Mouse (Mus musculus) heart, embryonic 13.5 days (tissue): ENCODE data around the gene Ccdc159. TPM values are rescaled to one million over a fixed set of nuclear protein-coding genes. Genes with fewer than 3 reads are reported as not detected.

ENCODE experiments used
- ATAC-seq: fragments of 200-750 bp; cut with Nextera tagmentation; 2 replicates; pipeline ENCODE4 v1.8.0; 2017; ENCODE audit warnings: moderate TSS enrichment; ENCODE audit not compliant: insufficient number of reproducible peaks, low FRiP score, low TSS enrichment; ENCODE audit errors: extremely low read depth
- H3K27ac ChIP-seq: fragments of 300-500 bp; sonication (generic); replicated peaks from 2 replicates; pipeline ENCODE4 v1.5.1; 2015; ENCODE audit warnings: moderate library complexity, mild to moderate bottlenecking, inconsistent platforms
- H3K27me3 ChIP-seq: fragments of 300-500 bp; sonication (generic); replicated peaks from 2 replicates; pipeline ENCODE4 v1.6.1; 2015; ENCODE audit warnings: mild to moderate bottlenecking, inconsistent platforms
- H3K36me3 ChIP-seq: fragments of 300-500 bp; sonication (generic); 2 replicates; pipeline ENCODE4 v1.6.1; 2015; ENCODE audit warnings: mild to moderate bottlenecking, inconsistent platforms
- H3K4me1 ChIP-seq: fragments of 300-500 bp; sonication (generic); 2 replicates; pipeline ENCODE4 v1.6.1; 2015; ENCODE audit warnings: inconsistent platforms
- H3K4me2 ChIP-seq: fragments of 300-500 bp; sonication (generic); 2 replicates; pipeline ENCODE4 v1.6.1; 2015; ENCODE audit warnings: inconsistent platforms, mild to moderate bottlenecking, moderate library complexity
- H3K4me3 ChIP-seq: fragments of 300-500 bp; sonication (generic); 2 replicates; pipeline ENCODE4 v1.5.1; 2015; ENCODE audit warnings: moderate library complexity, mild to moderate bottlenecking, inconsistent platforms
- H3K9ac ChIP-seq: fragments of 300-500 bp; sonication (generic); 2 replicates; pipeline ENCODE4 v1.6.1; 2015; ENCODE audit warnings: inconsistent platforms, mild to moderate bottlenecking, moderate library complexity
- H3K9me3 ChIP-seq: fragments of 300-500 bp; sonication (generic); 2 replicates; pipeline ENCODE4 v1.6.1; 2016; ENCODE audit warnings: inconsistent platforms
- WGBS: fragments of 180-500 bp; shearing (Covaris S2); methylation state at CpG from one replicate; pipeline ENCODE4 v1.1.7; 2015; ENCODE audit warnings: mixed read lengths; 5-methylcytosine and 5-hydroxymethylcytosine counted together
- polyA plus RNA-seq: library from polyadenylated mRNA; unstranded; fragments of >200 nt; fragmentation: Nextera tagmentation; extraction: Ambion mirVana; gene quantifications from 2 replicates; pipeline ENCODE4 v1.2.1, GENCODE M21; 2015

Gene Ccdc159
- polyA plus RNA-seq, 1 experiment from 2014 or later, result 2.6 TPM

DNA sequence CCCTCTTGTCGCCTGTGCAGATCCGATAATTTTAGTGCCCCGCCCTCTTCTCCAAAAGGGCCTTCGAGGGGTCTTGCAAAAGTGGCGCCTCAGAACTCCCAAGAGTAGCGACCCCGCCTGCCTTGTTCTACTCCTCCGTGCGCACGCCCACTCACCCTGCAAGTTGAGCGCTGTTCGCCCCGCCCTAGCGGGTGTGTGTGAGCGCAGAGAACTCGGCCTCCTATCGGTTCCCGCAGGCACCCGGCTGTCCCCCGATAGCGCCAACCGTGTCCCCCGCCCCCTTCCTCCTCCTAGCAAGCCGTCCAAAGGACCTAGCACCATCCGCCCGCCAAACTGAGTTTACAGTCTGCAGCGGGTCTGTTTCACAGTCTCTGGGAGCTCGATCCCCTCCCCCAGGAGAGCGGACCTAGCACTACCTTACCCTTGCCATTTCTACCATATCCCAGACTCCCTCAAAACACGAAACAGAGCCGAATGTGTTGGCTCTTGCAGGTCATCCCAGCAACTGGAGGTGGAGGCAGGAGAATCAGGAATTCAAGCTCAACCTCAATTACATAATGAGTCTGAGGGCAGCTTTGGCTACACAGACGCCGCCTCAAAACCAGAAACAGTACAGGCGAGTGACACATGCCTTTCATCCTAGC lies 35.3 kb downstream of the Ccdc159 start:
- Histone ChIP-seq H3K4me3 (peak overlapping the region; percentile 54), H3K4me2 (peak overlapping the region; percentile 81), H3K9ac (peak overlapping the region; percentile 74), H3K4me1 (peaks cover 39% of the 10 kb centered on the region), H3K36me3 (peaks cover 20% of the 10 kb centered on the region), H3K27ac (peak overlapping the region; percentile 71), H3K27me3 (peaks cover 31% of the 10 kb centered on the region), H3K9me3 (no peaks in the 10 kb centered on the region)
- 1% methylated on average over 34 of the region's 34 CpGs for WGBS
- ATAC-seq, result peak; percentile 74

DNA sequence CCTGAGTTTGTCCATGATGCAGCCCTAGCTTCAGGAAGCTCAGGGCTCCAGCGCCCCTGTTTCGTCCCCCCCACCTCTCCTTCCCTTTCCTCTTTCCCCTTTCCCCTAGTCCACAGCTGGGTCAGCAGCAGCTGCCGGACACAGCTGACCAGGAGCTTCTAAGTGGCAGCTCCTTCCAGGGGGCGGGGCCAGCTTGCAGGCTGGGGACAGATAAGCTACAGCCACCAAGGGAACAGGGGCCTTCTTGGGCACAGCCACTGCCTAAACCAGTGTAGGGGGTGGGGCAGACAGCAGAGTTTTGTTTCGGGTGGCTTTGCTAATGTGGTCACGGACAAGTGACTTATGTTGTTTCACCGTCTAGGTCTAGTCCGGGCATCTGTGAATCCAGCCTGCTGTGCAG lies 36.1 kb downstream of the Ccdc159 start, which contains the start of gene Epor:
TSS of gene Epor (minus strand) at position 90 of the 400 bp plus-strand sequence.
- Histone ChIP-seq H3K36me3 (peaks cover 12% of the 10 kb centered on the region; the same call in 1 of the 2 replicates), H3K4me3 (peak within 1 kb of the TSS; percentile 54), H3K9me3 (no peaks in the 10 kb centered on the region), H3K27ac (peak within 1 kb of the TSS; percentile 71), H3K27me3 (peaks cover 36% of the 10 kb centered on the region), H3K9ac (peak within 1 kb of the TSS; percentile 74), H3K4me1 (peaks cover 39% of the 10 kb centered on the region), H3K4me2 (peak within 1 kb of the TSS; percentile 81)
- ATAC-seq, result peak; percentile 79
- 5% methylated on average over 8 of the region's 8 CpGs for WGBS

DNA sequence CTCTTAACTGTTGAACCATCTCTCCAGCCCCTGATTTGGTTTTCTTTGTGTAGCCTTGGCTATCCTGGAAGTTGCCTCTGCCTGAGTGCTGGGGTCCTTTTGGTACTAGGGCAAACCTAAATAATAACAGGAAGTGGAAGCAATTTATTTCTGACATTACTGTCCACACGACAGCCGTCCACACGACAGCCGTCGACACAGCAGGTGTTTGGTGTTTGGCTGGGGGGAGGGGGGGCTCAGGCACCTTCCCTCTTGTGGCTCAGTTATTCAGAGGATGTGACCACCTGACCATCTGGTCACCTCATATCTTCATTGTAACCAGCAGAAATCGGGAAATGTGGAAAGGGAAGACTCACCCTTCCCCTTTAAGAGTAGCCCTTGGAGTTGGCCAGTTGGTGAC lies 41.6 kb downstream of the Ccdc159 start:
- no peak for ATAC-seq
- WGBS, result 50% methylated on average over 6 of the region's 6 CpGs
- no peak overlapping the region for H3K9ac ChIP-seq

DNA sequence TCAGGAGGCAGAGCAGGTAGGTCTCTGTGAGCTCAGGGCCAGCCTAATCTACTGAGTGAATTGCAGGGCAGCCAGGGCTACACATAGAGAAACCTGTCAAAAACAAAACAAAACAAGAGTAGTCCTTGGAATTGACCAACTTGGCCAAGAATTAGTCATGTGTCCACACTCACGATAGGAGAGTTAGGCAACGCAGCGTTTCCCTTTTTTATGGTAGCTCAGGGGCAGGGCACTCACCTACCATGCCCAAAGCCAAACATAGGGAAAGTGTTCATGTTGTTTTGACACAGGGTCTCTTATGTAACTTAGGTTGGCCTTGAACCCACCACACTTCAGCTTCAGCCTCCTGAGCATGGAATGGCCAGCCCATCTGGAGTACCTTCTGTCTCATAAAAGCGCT lies 42.0 kb downstream of the Ccdc159 start:
- no peak for ATAC-seq
- H3K4me3 ChIP-seq, result no peak overlapping the region
- H3K9me3 ChIP-seq, result no peaks in the 10 kb centered on the region
- H3K27ac ChIP-seq, result no peak overlapping the region
- H3K9ac ChIP-seq, result no peak overlapping the region
- no peaks in the 10 kb centered on the region for H3K36me3 ChIP-seq
- H3K4me1 ChIP-seq, result no peaks in the 10 kb centered on the region
- H3K4me2 ChIP-seq, result no peak overlapping the region
- WGBS, result 86% methylated on average over 4 of the region's 4 CpGs
- peaks cover 26% of the 10 kb centered on the region; the same call in 1 of the 2 replicates for H3K27me3 ChIP-seq

More for the DNA sequence above, 41.6 kb downstream of the Ccdc159 start:
- Histone ChIP-seq H3K27ac (no peak overlapping the region), H3K4me3 (no peak overlapping the region), H3K4me1 (0 out of 2 replicates have a peak, but pooled peaks cover 3% of the 10 kb centered on the region), H3K4me2 (no peak overlapping the region), H3K9me3 (no peaks in the 10 kb centered on the region), H3K27me3 (peaks cover 26% of the 10 kb centered on the region; the same call in 1 of the 2 replicates), H3K36me3 (no peaks in the 10 kb centered on the region)

DNA sequence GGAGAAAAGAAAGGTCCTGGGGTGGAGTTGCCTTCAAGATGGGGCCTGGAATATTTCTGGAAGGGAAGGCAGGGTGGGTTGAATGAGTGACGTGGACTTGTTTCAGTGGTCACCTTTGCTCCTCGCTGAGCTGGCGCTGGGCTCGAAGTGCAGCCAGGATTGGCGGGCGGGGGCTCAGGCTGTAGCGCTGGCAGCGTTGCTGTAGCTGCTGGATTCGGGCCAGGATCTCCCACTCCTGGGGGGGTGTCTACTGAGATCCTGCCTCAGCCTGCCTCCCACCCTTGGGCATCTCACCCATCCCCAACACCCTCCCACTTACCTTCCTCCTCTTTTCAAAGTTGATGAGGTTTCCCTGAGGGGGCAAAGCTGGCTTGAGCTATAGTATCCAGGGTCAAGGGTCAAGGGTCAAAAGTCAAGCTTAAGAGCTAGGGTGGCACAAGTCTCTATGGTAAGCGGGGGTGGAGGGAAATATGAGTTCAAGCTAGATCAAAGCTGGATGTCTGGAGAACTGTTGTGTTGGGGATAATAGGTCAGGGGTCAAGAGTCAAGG lies 49.4 kb downstream of the Ccdc159 start:
- Histone ChIP-seq H3K9ac (no peak overlapping the region), H3K4me1 (no peaks in the 10 kb centered on the region), H3K27ac (no peak overlapping the region), H3K9me3 (no peaks in the 10 kb centered on the region), H3K36me3 (no peaks in the 10 kb centered on the region), H3K27me3 (peaks cover 27% of the 10 kb centered on the region), H3K4me2 (no peak overlapping the region), H3K4me3 (no peak overlapping the region)
- WGBS, result 84% methylated on average over 10 of the region's 10 CpGs
- ATAC-seq, result no peak

DNA sequence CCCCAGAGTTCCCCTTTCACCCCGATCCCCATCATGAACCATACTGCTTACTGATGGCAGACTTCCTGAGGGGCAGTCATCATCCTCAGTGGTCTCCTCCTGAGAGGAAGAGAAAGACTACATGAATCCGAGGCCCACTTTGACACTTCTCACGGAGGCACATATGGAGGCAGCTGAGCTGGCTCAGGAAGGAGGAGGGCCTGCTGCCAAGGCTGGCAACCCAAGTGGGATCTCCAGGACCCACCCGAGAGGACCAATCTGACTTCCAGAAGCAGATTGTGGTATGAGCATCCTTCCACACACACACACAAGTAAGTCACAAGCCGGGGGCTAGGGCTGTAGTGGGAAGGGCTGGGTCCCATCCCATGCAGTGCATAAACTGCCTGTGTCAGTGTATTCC lies 50.1 kb downstream of the Ccdc159 start:
- H3K36me3 ChIP-seq, result no peaks in the 10 kb centered on the region
- H3K9ac ChIP-seq, result no peak overlapping the region
- no peak for ATAC-seq
- H3K27ac ChIP-seq, result no peak overlapping the region
- no peak overlapping the region for H3K4me3 ChIP-seq
- 70% methylated on average over 5 of the region's 5 CpGs for WGBS
- no peak overlapping the region for H3K4me2 ChIP-seq
- H3K9me3 ChIP-seq, result no peaks in the 10 kb centered on the region
- peaks cover 31% of the 10 kb centered on the region for H3K27me3 ChIP-seq
- H3K4me1 ChIP-seq, result no peaks in the 10 kb centered on the region

DNA sequence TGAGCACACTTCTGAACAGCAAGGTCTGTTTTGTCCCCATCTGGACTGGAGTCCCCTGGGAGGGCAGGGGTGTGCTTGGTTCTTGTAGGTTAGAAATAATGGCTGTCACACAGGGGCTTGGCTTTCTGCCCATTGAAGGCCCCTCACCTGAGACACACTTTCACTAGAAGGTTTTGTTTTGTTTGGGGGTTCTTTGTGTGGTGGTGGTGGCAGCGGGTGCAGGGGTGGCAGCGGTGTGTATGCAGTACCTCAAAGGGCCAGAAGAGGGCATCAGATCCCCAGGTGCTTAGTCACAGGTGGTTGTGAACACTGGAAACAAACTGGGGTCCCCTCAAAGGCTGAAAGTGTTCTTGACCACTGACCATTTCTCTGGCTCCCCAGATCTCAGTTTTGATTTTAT lies 50.7 kb downstream of the Ccdc159 start:
- Histone ChIP-seq H3K36me3 (no peaks in the 10 kb centered on the region), H3K4me1 (no peaks in the 10 kb centered on the region), H3K4me3 (no peak overlapping the region), H3K9me3 (no peaks in the 10 kb centered on the region), H3K27ac (no peak overlapping the region), H3K27me3 (peaks cover 36% of the 10 kb centered on the region), H3K4me2 (no peak overlapping the region), H3K9ac (no peak overlapping the region)
- no peak for ATAC-seq
- WGBS, result 21% methylated on average over 2 of the region's 2 CpGs

DNA sequence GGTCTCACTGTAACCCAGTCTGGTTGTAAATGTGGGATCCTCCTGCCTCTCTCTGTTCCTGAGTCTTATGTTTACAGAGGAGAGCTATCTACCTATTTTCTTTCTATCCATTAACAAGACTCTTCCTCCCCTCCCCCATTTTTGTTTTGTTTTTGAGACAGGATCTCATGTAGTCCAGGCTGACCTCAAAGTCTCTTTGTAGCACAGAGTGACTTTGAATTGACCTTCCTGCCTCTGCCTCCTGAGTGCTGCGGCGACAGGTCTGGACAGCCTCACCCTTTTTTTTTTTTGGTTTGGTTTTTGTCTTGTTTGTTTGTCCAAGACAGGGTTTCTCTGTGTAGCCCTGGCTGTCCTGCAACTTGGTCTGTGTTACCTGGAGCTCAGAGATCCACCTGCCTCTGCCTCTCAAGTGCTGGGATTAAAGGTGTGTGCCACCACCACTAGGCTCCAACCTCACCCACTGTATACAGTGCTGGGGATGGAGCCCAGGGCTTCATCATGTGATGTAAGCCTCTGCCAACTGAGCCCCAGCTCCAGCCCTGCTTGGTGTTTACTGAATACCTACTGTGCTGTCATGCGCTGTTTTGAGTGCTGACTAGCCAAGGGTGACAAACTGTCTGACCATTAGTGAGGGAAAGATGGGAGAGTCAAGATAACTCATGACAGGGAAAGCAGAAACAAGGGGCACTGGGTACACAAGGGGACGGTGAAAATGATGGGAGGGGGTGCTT lies 51.3 kb downstream of the Ccdc159 start:
- 80% methylated on average over 4 of the region's 4 CpGs for WGBS
- no peak overlapping the region for H3K4me2 ChIP-seq
- ATAC-seq, result no peak

DNA sequence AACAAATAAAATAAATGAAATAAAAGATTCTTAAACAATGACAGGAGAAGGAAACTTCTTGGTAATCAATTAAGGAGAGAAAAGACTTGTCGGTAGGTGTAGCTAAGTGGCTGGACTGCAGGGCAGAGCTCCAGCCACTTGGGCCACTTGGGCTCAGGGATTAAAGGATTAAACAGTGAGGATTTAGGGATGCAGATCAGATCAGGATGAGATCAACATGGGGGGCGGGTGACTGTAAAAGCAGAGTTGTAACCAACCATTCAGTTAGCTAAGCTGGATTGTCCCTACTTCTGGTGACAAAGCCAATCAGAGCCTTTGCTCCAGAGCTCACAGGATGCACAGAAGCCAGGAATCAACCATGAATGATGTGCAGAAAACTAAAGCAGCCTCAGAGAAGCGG lies 56.6 kb downstream of the Ccdc159 start:
- H3K27me3 ChIP-seq, result peaks cover 94% of the 10 kb centered on the region
- WGBS, result 14% methylated on average over 3 of the region's 3 CpGs

More for the DNA sequence above, 51.3 kb downstream of the Ccdc159 start:
- Histone ChIP-seq H3K9ac (no peak overlapping the region), H3K27me3 (peaks cover 42% of the 10 kb centered on the region), H3K4me1 (no peaks in the 10 kb centered on the region), H3K27ac (no peak overlapping the region), H3K9me3 (no peaks in the 10 kb centered on the region), H3K36me3 (no peaks in the 10 kb centered on the region), H3K4me3 (no peak overlapping the region)

More for the DNA sequence above, 56.6 kb downstream of the Ccdc159 start:
- no peaks in the 10 kb centered on the region for H3K9me3 ChIP-seq
- no peaks in the 10 kb centered on the region for H3K36me3 ChIP-seq
- ATAC-seq, result no peak
- no peak overlapping the region for H3K9ac ChIP-seq
- no peak overlapping the region for H3K27ac ChIP-seq
- peaks cover 12% of the 10 kb centered on the region for H3K4me1 ChIP-seq
- no peak overlapping the region for H3K4me2 ChIP-seq
- no peak overlapping the region for H3K4me3 ChIP-seq
